Mouse (Mus musculus) retina, postnatal 1 day (tissue): ENCODE results near the gene Park7.

ENCODE experiments used
- DNase-seq: peaks from one replicate; pipeline ENCODE4 v3.0.0-alpha.2; 2012

Gene Park7

GRCm38 (mm10) chr4:150914290-150914733 is at the start of gene Park7, which contains the start of gene Tnfrsf9:
Park7 (minus strand) TSS chr4:150914437.
Tnfrsf9 (plus strand) TSS chr4:150914562.
- peak; percentile 97 for DNase-seq

- no peak for DNase-seq
Measured at GRCm38 (mm10) chr4:150963711-150964110, 49.5 kb upstream of the Park7 start.

GRCm38 (mm10) chr4:150962231-150962630 is 48.0 kb upstream of the Park7 start:
- DNase-seq = no peak

GRCm38 (mm10) chr4:150958536-150958935 is 44.3 kb upstream of the Park7 start:
- DNase-seq = no peak

- no peak for DNase-seq
Measured at GRCm38 (mm10) chr4:150957106-150957458, 42.8 kb upstream of the Park7 start.

- DNase-seq = peak; percentile 81
Measured at GRCm38 (mm10) chr4:150956369-150957105, 42.3 kb upstream of the Park7 start.

GRCm38 (mm10) chr4:150950972-150951371 is 36.7 kb upstream of the Park7 start:
- DNase-seq = no peak

- no peak for DNase-seq
Measured at GRCm38 (mm10) chr4:150944707-150945106, 30.5 kb upstream of the Park7 start.

- no peak for DNase-seq
Measured at GRCm38 (mm10) chr4:150939991-150940651, 25.9 kb upstream of the Park7 start.

GRCm38 (mm10) chr4:150938063-150938452 is 23.8 kb upstream of the Park7 start:
- no peak for DNase-seq

- peak; percentile 52 for DNase-seq
Measured at GRCm38 (mm10) chr4:150937293-150938062, 23.2 kb upstream of the Park7 start.

GRCm38 (mm10) chr4:150933503-150933902 is 19.3 kb upstream of the Park7 start:
- DNase-seq = no peak

GRCm38 (mm10) chr4:150927789-150928188 is 13.6 kb upstream of the Park7 start:
- no peak for DNase-seq

GRCm38 (mm10) chr4:150926924-150927705 is 12.9 kb upstream of the Park7 start:
- peak; percentile 82 for DNase-seq

GRCm38 (mm10) chr4:150925923-150926322 is 11.7 kb upstream of the Park7 start:
- DNase-seq = peak; percentile 57

GRCm38 (mm10) chr4:150924936-150925335 is 10.7 kb upstream of the Park7 start:
- no peak for DNase-seq

- DNase-seq = peak; percentile 44
Measured at GRCm38 (mm10) chr4:150924308-150924707, 10.1 kb upstream of the Park7 start.

- DNase-seq = no peak
Measured at GRCm38 (mm10) chr4:150921206-150921605, 7.0 kb upstream of the Park7 start.

- no peak for DNase-seq
Measured at GRCm38 (mm10) chr4:150917336-150918027, 3.2 kb upstream of the Park7 start.

- DNase-seq = peak; percentile 47
Measured at GRCm38 (mm10) chr4:150915181-150915906, 1.1 kb upstream of the Park7 start.

- DNase-seq = no peak
Measured at GRCm38 (mm10) chr4:150913743-150914142, 494 bp downstream of the Park7 start.
